Comparison of ENCODE assay signal across 19 mouse cellular contexts in genomic region chr4:132165691-132166090, GRCm38 (mm10). TPM values are rescaled to one million over a fixed set of nuclear protein-coding genes. Genes with fewer than 3 reads are reported as not detected.
DNase-seq lines count a peak whose midpoint lies in the region; ATAC-seq and TF ChIP-seq lines count a peak whose summit lies in the region.
"Had no signal": no experiment of that assay in that cellular context is flagged by ENCODE, and none has a peak within 500 bp of the region (broad histone marks: within the 10 kb centered on the region; RNA-seq: fewer than 3 reads in every experiment).

No protein-coding gene starts in this region.

- no peaks in the 10 kb centered on the region for H3K36me3 ChIP-seq in hindbrain, embryonic 11.5 days (ENCODE audit: control insufficient read depth, insufficient read depth, low read length)
- no peaks in the 10 kb centered on the region for H3K36me3 ChIP-seq in hindbrain, embryonic 14.5 days (replicated peaks; ENCODE audit: control insufficient read depth, insufficient read depth)
- H3K36me3 ChIP-seq in midbrain, postnatal 0 days (ENCODE audit: insufficient read depth, low read length): no peaks in the 10 kb centered on the region
- H3K36me3 ChIP-seq in midbrain, embryonic 13.5 days: no peaks in the 10 kb centered on the region
- H3K36me3 ChIP-seq: embryonic facial prominence, embryonic 12.5 days; forebrain, embryonic 10.5 days; kidney, embryonic 15.5 days; limb, embryonic 10.5 days; liver, embryonic 12.5 days had no signal

- 61% methylated on average over 14 of the region's 14 CpGs for WGBS in hindbrain, embryonic 11.5 days
- 40% methylated on average over 14 of the region's 14 CpGs for WGBS in hindbrain, embryonic 14.5 days
- 37% methylated on average over 14 of the region's 14 CpGs for WGBS in midbrain, postnatal 0 days
- 52% methylated on average over 14 of the region's 14 CpGs for WGBS in midbrain, embryonic 13.5 days

- intact Hi-C loops in left cerebral cortex, postnatal 25 days (cut with DNase I): no loop called here
- intact Hi-C loops in gastrocnemius, postnatal 36 days (cut with DNase I): loop anchor here (5.0 kb wide), 1 partner anchor 63 kb away; no protein-coding TSS in a partner anchor

- H3K9me3 ChIP-seq in hindbrain, embryonic 11.5 days (ENCODE audit: control insufficient read depth, low read length): no peaks in the 10 kb centered on the region
- no peaks in the 10 kb centered on the region for H3K9me3 ChIP-seq in hindbrain, embryonic 14.5 days (ENCODE audit: control insufficient read depth, low read length)
- H3K9me3 ChIP-seq in midbrain, postnatal 0 days (ENCODE audit: low read length): no peaks in the 10 kb centered on the region
- H3K9me3 ChIP-seq in midbrain, embryonic 13.5 days: no peaks in the 10 kb centered on the region
- H3K9me3 ChIP-seq: embryonic facial prominence, embryonic 12.5 days; forebrain, embryonic 10.5 days; kidney, embryonic 15.5 days; limb, embryonic 10.5 days; liver, embryonic 12.5 days had no signal

- no peaks in the 10 kb centered on the region for H3K4me1 ChIP-seq in hindbrain, embryonic 11.5 days (replicated peaks; ENCODE audit: control insufficient read depth, insufficient read depth, low read length)
- peaks cover 6% of the 10 kb centered on the region; the same call in 1 of the 2 replicates for H3K4me1 ChIP-seq in hindbrain, embryonic 14.5 days (replicated peaks; ENCODE audit: control insufficient read depth, insufficient read depth, low read length)
- H3K4me1 ChIP-seq in midbrain, postnatal 0 days (ENCODE audit: insufficient read depth, low read length): no peaks in the 10 kb centered on the region
- H3K4me1 ChIP-seq in midbrain, embryonic 13.5 days (replicated peaks): peaks cover 12% of the 10 kb centered on the region; the same call in 1 of the 2 replicates
- H3K4me1 ChIP-seq: liver, embryonic 12.5 days had no signal

- peak; percentile 37 for DNase-seq in hindbrain, embryonic 11.5 days (ENCODE audit: low spot score)
- no peak for DNase-seq in hindbrain, embryonic 14.5 days (ENCODE audit: low spot score)
- peak; percentile 30 for DNase-seq in midbrain, postnatal 0 days (ENCODE audit: low spot score)
- peak; percentile 19 for DNase-seq in NIH3T3 (ENCODE audit: low read depth)
- peak; percentile 53 to 62 for DNase-seq in left cerebral cortex, postnatal 25 days (ENCODE audit: low spot score in 2 of 2)
- DNase-seq in gastrocnemius, postnatal 36 days: no peak
- no peak for DNase-seq in heart, postnatal 4 days
- DNase-seq: cerebellum, adult 11 months; cerebellum, postnatal 25 days had no signal

- no peak overlapping the region for H3K9ac ChIP-seq in hindbrain, embryonic 11.5 days (ENCODE audit: low read depth, low read length)
- H3K9ac ChIP-seq in hindbrain, embryonic 14.5 days: no peak overlapping the region
- H3K9ac ChIP-seq in midbrain, postnatal 0 days (replicated peaks; ENCODE audit: low read length, poor library complexity, severe bottlenecking): no peak overlapping the region
- H3K9ac ChIP-seq in midbrain, embryonic 13.5 days (replicated peaks): no peak overlapping the region
- H3K9ac ChIP-seq: embryonic facial prominence, embryonic 12.5 days; kidney, embryonic 15.5 days; liver, embryonic 12.5 days had no signal

- no peak overlapping the region for H3K4me3 ChIP-seq in hindbrain, embryonic 11.5 days (ENCODE audit: low read depth, low read length)
- H3K4me3 ChIP-seq in hindbrain, embryonic 14.5 days (replicated peaks; ENCODE audit: low read length): no peak overlapping the region
- H3K4me3 ChIP-seq in midbrain, postnatal 0 days (ENCODE audit: low read depth, low read length): no peak overlapping the region
- no peak overlapping the region for H3K4me3 ChIP-seq in midbrain, embryonic 13.5 days (replicated peaks)
- H3K4me3 ChIP-seq: embryonic facial prominence, embryonic 12.5 days; forebrain, embryonic 10.5 days; kidney, embryonic 15.5 days; limb, embryonic 10.5 days; liver, embryonic 12.5 days had no signal

- H3K27me3 ChIP-seq in hindbrain, embryonic 11.5 days (ENCODE audit: control insufficient read depth, insufficient read depth, low read length): no peaks in the 10 kb centered on the region
- no peaks in the 10 kb centered on the region for H3K27me3 ChIP-seq in hindbrain, embryonic 14.5 days (ENCODE audit: control insufficient read depth, insufficient read depth, low read length)
- H3K27me3 ChIP-seq in midbrain, postnatal 0 days (ENCODE audit: insufficient read depth, low read length): no peaks in the 10 kb centered on the region
- no peaks in the 10 kb centered on the region for H3K27me3 ChIP-seq in midbrain, embryonic 13.5 days
- H3K27me3 ChIP-seq: embryonic facial prominence, embryonic 12.5 days; kidney, embryonic 15.5 days; liver, embryonic 12.5 days had no signal

- no peak overlapping the region for H3K27ac ChIP-seq in hindbrain, embryonic 11.5 days (ENCODE audit: low read depth, low read length)
- H3K27ac ChIP-seq in hindbrain, embryonic 14.5 days: no peak overlapping the region
- H3K27ac ChIP-seq in midbrain, postnatal 0 days (ENCODE audit: low read depth, low read length): no peak overlapping the region
- H3K27ac ChIP-seq in midbrain, embryonic 13.5 days: no peak overlapping the region
- H3K27ac ChIP-seq: embryonic facial prominence, embryonic 12.5 days; forebrain, embryonic 10.5 days; limb, embryonic 10.5 days; liver, embryonic 12.5 days had no signal

- no peak for TF ChIP-seq CTCF in midbrain, postnatal 0 days (IDR thresholded peaks at IDR 0.05)

- no peak for ATAC-seq in hindbrain, embryonic 11.5 days (ENCODE audit: low FRiP score)
- no peak for ATAC-seq in hindbrain, embryonic 14.5 days (ENCODE audit: low FRiP score)
- no peak for ATAC-seq in midbrain, postnatal 0 days (ENCODE audit: low FRiP score)
- no peak for ATAC-seq in midbrain, embryonic 13.5 days
- ATAC-seq: CD4-positive, CD25-positive, alpha-beta regulatory T cell, adult 4 months; inflammation-experienced regulatory T-cells, adult 6 months; liver, embryonic 12.5 days had no signal

- H3K4me2 ChIP-seq in hindbrain, embryonic 11.5 days (replicated peaks; ENCODE audit: low read depth, low read length): no peak overlapping the region
- H3K4me2 ChIP-seq in hindbrain, embryonic 14.5 days (replicated peaks): no peak overlapping the region
- H3K4me2 ChIP-seq in midbrain, postnatal 0 days (ENCODE audit: low read depth, low read length, poor library complexity, severe bottlenecking): no peak overlapping the region
- no peak overlapping the region for H3K4me2 ChIP-seq in midbrain, embryonic 13.5 days (replicated peaks)
- H3K4me2 ChIP-seq: embryonic facial prominence, embryonic 12.5 days; kidney, embryonic 15.5 days; liver, embryonic 12.5 days had no signal

RNA-seq across cellular contexts. Expression of gene Oprd1, which starts 21.4 kb away (rescaled TPM):
- polyA plus RNA-seq in hindbrain, embryonic 11.5 days (2014; fragmentation: Nextera tagmentation; extraction: Ambion mirVana): 0.06 TPM in 1 of 2 replicates, not detected in the other
- polyA plus RNA-seq in hindbrain, embryonic 14.5 days (2014; fragmentation: Nextera tagmentation; extraction: Ambion mirVana): 0.50 and 0.63 TPM in 2 replicates
- 2.2 and 2.6 TPM in 2 replicates for total RNA-seq in midbrain, postnatal 0 days (2014; rRNA removed)
- polyA plus RNA-seq in midbrain, postnatal 0 days (2015; fragmentation: Nextera tagmentation; extraction: Ambion mirVana): 0.65 and 0.79 TPM in 2 replicates
- 0.09 and 0.24 TPM in 2 replicates for polyA plus RNA-seq in midbrain, embryonic 13.5 days (2015; fragmentation: Nextera tagmentation; extraction: Ambion mirVana)
- 10 to 100 TPM; 16.7 to 16.9 TPM for total RNA-seq in left cerebral cortex, postnatal 25 days (2021)
- total RNA-seq in gastrocnemius, postnatal 36 days (2021): not detected
- under 1 TPM; 0.45 to 0.54 TPM for total RNA-seq in heart, postnatal 4 days (2021)
- total RNA-seq: granulocyte monocyte progenitor cell, adult 5-6 weeks; megakaryocyte progenitor cell, adult 5-6 weeks had no signal
- polyA plus RNA-seq: CD4-positive, CD25-positive, alpha-beta regulatory T cell, adult 4 months; forebrain, embryonic 10.5 days; inflammation-experienced regulatory T-cells, adult 6 months had no signal

RNA-seq across cellular contexts. Expression of gene Ythdf2, which starts 46.4 kb away (rescaled TPM):
- polyA plus RNA-seq in hindbrain, embryonic 11.5 days (2014; fragmentation: Nextera tagmentation; extraction: Ambion mirVana): 161 TPM in 2 replicates
- polyA plus RNA-seq in hindbrain, embryonic 14.5 days (2014; fragmentation: Nextera tagmentation; extraction: Ambion mirVana): 119 and 122 TPM in 2 replicates
- 53.5 and 62.7 TPM in 2 replicates for total RNA-seq in midbrain, postnatal 0 days (2014; rRNA removed)
- polyA plus RNA-seq in midbrain, postnatal 0 days (2015; fragmentation: Nextera tagmentation; extraction: Ambion mirVana): 96.7 and 117 TPM in 2 replicates
- 146 and 149 TPM in 2 replicates for polyA plus RNA-seq in midbrain, embryonic 13.5 days (2015; fragmentation: Nextera tagmentation; extraction: Ambion mirVana)
- 10 to 100 TPM; 45.4 to 46.3 TPM for total RNA-seq in left cerebral cortex, postnatal 25 days (2021)
- total RNA-seq in gastrocnemius, postnatal 36 days (2021): 10 to 100 TPM; 21.6 to 27.3 TPM
- total RNA-seq in heart, postnatal 4 days (2021): 10 to 100 TPM; 48.2 to 51.9 TPM

Comparison
In these comparisons a context has a peak if more than half of its experiments do, and no peak if none do; other contexts are left out.
1. DNase-seq: peak in hindbrain, embryonic 11.5 days (single experiment), midbrain, postnatal 0 days (single experiment), NIH3T3 (single experiment) and left cerebral cortex, postnatal 25 days (2 of 2); none in hindbrain, embryonic 14.5 days (single experiment), gastrocnemius, postnatal 36 days (0 of 2) and heart, postnatal 4 days (single experiment).